Mouse (Mus musculus) forebrain, postnatal 0 days (tissue): Measurements from ENCODE around the gene Sfxn5. TPM values are rescaled to one million over a fixed set of nuclear protein-coding genes. Genes with fewer than 3 reads are reported as not detected.
A peak's percentile ranks its signal among the peaks of the same experiment; 100 is the strongest.

ENCODE experiments used
- ATAC-seq: fragments of 200-750 bp; cut with Nextera tagmentation; 2 replicates; pipeline ENCODE4 v1.8.0; 2017; ENCODE audit warnings: mild to moderate bottlenecking, moderate library complexity
- DNase-seq: peaks from one replicate; pipeline ENCODE4 v3.0.0-alpha.2; 2015
- H3K27ac ChIP-seq: fragments of 300-500 bp; sonication (generic); 2 replicates; pipeline ENCODE4 v1.5.1; 2014; ENCODE audit warnings: low read depth, mild to moderate bottlenecking, antibody characterized with exemption, low read length, moderate library complexity, mixed read lengths
- H3K27me3 ChIP-seq: fragments of 300-500 bp; sonication (generic); 2 replicates; pipeline ENCODE4 v1.6.1; 2014; ENCODE audit warnings: mild to moderate bottlenecking, low read length, mixed read lengths; ENCODE audit not compliant: insufficient read depth
- H3K36me3 ChIP-seq: fragments of 300-500 bp; sonication (generic); 2 replicates; pipeline ENCODE4 v1.6.1; 2014; ENCODE audit warnings: mild to moderate bottlenecking, moderate library complexity; ENCODE audit not compliant: insufficient read depth
- H3K4me1 ChIP-seq: fragments of 300-500 bp; sonication (generic); 2 replicates; pipeline ENCODE4 v1.6.1; 2014; ENCODE audit warnings: antibody characterized with exemption; ENCODE audit not compliant: insufficient read depth
- H3K4me2 ChIP-seq: fragments of 300-500 bp; sonication (generic); 2 replicates; pipeline ENCODE4 v1.6.1; 2014; ENCODE audit warnings: low read depth, mild to moderate bottlenecking, moderate library complexity
- H3K4me3 ChIP-seq: fragments of 300-500 bp; sonication (generic); 2 replicates; pipeline ENCODE4 v1.5.1; 2014; ENCODE audit warnings: low read depth, low read length, mixed read lengths
- H3K9ac ChIP-seq: fragments of 300-500 bp; sonication (generic); 2 replicates; pipeline ENCODE4 v1.6.1; 2014; ENCODE audit warnings: mild to moderate bottlenecking
- H3K9me3 ChIP-seq: fragments of 300-500 bp; sonication (generic); 2 replicates; pipeline ENCODE4 v1.6.1; 2016; ENCODE audit warnings: low read length
- CTCF ChIP-seq: sonication (generic); IDR thresholded peaks from 2 replicates; pipeline ENCODE4 v1.5.1; 2016; ENCODE audit warnings: antibody characterized with exemption, control low read depth, low read depth
- WGBS: fragments of 180-500 bp; shearing (Covaris S2); extraction: QIAGEN DNeasy Blood & Tissue Kit; methylation state at CpG from one replicate; pipeline ENCODE4 v1.1.7; 2014; 5-methylcytosine and 5-hydroxymethylcytosine counted together
- polyA plus RNA-seq: library from polyadenylated mRNA; unstranded; fragments of >200 nt; fragmentation: Nextera tagmentation; extraction: Ambion mirVana; gene quantifications from 2 replicates; pipeline ENCODE4 v1.2.1, GENCODE M21; 2015
- total RNA-seq: library from RNA; depleted of rRNA; stranded (reverse); fragments of >200 nt; gene quantifications from 2 replicates; pipeline ENCODE4 v1.2.3, GENCODE M21; 2014

The Sfxn5 gene
- total and polyA plus RNA-seq, 2 experiments from 2014 or later = 49.1 to 55.6 TPM

DNA sequence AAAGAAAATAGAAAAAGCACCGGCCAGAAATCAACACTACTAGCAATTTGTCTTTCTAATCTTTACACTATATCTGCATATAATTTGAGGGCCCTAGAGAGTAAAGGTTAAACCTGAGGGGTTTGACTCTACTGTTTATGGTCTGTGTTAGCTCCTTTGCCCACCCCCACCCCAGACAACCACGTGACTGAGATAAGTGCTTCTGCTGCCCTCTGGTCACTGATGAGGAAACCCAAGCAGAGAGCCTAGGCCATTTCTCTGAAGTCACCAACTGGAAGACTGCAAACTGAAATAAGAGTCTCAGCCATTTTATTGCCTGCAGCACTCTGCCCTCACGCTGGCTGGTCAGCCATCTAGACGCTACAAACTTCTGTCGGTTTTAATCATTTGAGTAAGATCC, 44.7 kb upstream of the Sfxn5 start:
- no peak overlapping the region for H3K9ac ChIP-seq
- no peak for DNase-seq
- no peaks in the 10 kb centered on the region for H3K27me3 ChIP-seq
- no peaks in the 10 kb centered on the region for H3K36me3 ChIP-seq
- 67% methylated on average over 5 of the region's 5 CpGs for WGBS
- ATAC-seq = no peak
- no peaks in the 10 kb centered on the region for H3K9me3 ChIP-seq
- H3K4me1 ChIP-seq = 0 out of 2 replicates have a peak, but pooled peaks cover 9% of the 10 kb centered on the region
- H3K4me2 ChIP-seq = no peak overlapping the region
- no peak overlapping the region for H3K27ac ChIP-seq
- TF ChIP-seq CTCF = no peak
- H3K4me3 ChIP-seq = no peak overlapping the region

DNA sequence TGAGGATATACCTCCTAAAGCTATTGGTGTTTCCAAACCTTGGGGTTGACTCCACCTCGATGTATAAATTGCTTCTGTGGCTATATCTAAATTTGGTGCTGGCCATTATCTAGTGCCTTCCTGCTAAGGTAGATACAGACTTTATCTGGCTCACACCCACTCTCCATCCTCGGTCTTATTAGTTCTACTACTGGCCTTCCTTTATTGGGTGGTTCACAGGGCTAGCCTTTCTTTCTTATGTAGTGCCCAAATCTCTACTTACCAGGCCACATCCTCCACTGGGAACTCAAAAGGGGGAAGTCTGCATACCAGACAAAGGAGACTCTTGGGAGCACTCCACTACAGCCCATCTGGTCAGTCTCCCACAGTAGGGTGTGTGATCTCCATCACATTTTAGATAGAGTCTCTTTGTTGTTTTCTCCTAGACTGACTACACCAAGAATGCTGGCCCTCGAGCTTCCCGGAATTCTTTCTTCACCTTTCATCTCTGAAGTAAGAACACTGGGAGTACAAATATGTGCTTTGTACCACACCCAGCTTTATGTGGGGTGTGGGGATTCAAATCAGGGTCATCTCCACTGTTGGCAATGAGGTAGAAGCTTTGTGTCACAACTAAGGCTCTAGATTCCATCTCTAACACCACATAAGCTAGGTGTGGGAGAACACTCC, 44.0 kb upstream of the Sfxn5 start:
- ATAC-seq = no peak
- TF ChIP-seq CTCF = no peak
- WGBS = 71% methylated on average over 4 of the region's 4 CpGs

DNA sequence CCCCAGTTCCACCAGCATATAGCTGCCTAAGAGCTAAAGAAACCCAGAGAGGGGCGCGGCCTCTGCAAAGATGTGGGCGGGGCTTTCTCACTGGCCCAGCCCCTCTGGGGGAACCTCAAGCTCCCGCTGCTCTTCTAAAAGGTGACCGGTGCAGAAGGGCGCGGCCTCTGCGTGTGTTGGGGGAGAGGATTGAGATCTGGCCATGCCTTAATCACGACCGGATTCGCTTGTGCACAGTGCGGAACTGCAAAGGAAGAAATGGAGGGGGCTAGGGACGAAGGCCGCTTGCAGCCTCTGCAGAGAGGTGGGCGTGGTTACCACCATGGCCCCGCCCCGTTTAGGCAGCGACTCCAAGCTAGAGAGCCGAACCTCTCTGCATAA, 41.5 kb upstream of the Sfxn5 start:
- no peaks in the 10 kb centered on the region for H3K9me3 ChIP-seq
- under 1% methylated on average over 19 of the region's 19 CpGs for WGBS
- no peaks in the 10 kb centered on the region for H3K27me3 ChIP-seq
- ATAC-seq (peak; percentile 96), DNase-seq (peak; percentile 96)
- H3K4me3 ChIP-seq = peak overlapping the region; percentile 88
- H3K9ac ChIP-seq = peak overlapping the region; percentile 85
- peak overlapping the region; percentile 87 for H3K4me2 ChIP-seq
- peak overlapping the region; percentile 79 for H3K27ac ChIP-seq
- no peak for TF ChIP-seq CTCF
- no peaks in the 10 kb centered on the region for H3K36me3 ChIP-seq
- peaks cover 19% of the 10 kb centered on the region for H3K4me1 ChIP-seq

More for the DNA sequence above, 44.0 kb upstream of the Sfxn5 start:
- H3K4me2 ChIP-seq = no peak overlapping the region
- no peak for DNase-seq
- no peak overlapping the region for H3K9ac ChIP-seq
- H3K27me3 ChIP-seq = no peaks in the 10 kb centered on the region
- no peak overlapping the region for H3K4me3 ChIP-seq
- H3K9me3 ChIP-seq = no peaks in the 10 kb centered on the region
- H3K36me3 ChIP-seq = no peaks in the 10 kb centered on the region
- H3K4me1 ChIP-seq = peaks cover 15% of the 10 kb centered on the region
- no peak overlapping the region for H3K27ac ChIP-seq

DNA sequence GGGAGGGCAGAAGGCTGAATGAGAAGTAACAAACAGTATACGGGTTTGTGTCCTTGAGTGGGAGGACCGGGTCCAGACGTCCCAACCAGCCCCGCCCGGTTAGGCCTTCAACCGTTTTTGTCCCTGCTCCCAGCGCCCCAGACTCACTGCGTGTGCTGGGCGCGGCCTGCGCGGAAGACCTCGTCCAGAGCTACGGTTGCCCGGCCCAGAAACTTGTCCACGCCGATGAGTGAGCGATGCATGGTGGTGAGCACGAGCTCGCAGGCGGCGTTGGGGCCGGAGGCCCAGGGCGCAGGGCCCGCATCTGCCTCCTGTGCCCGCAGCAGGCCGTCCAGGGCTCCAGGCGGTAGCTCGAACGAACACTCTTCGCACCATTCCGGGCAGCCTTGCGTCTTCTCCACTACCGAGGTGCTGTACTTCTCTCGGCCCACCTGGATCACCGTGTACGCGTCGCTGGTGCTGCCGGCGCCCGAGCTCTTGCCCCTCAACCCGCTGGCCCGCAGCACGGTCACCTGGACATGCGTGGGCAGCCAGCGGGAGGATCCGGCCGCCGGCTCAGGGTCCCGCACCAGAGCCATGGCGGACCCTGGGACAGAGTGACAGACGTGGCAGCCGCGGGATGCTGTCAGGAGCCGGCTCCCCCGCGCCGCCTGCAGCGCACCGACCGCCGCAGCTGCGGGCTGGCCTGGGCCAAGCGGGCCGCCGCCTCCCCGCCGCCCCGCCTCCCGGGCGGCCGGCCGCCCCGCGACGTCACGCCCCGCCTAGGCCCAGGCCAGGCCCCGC, 40.9 kb upstream of the Sfxn5 start, which contains the start of gene Rab11fip5:
Gene Rab11fip5 (minus strand): TSS at position 684 of the 783 bp plus-strand sequence.
- H3K9ac ChIP-seq = peak within 1 kb of the TSS; percentile 85
- H3K27ac ChIP-seq = peak within 1 kb of the TSS; percentile 79
- H3K9me3 ChIP-seq = no peaks in the 10 kb centered on the region
- ATAC-seq (peak; percentile 27), DNase-seq (peak; percentile 64)
- peaks cover 19% of the 10 kb centered on the region for H3K4me1 ChIP-seq
- H3K36me3 ChIP-seq = no peaks in the 10 kb centered on the region
- peak within 1 kb of the TSS; percentile 87 for H3K4me2 ChIP-seq
- H3K4me3 ChIP-seq = peak within 1 kb of the TSS; percentile 88
- no peaks in the 10 kb centered on the region for H3K27me3 ChIP-seq
- WGBS = 7% methylated on average over 77 of the region's 80 CpGs
- no peak for TF ChIP-seq CTCF

DNA sequence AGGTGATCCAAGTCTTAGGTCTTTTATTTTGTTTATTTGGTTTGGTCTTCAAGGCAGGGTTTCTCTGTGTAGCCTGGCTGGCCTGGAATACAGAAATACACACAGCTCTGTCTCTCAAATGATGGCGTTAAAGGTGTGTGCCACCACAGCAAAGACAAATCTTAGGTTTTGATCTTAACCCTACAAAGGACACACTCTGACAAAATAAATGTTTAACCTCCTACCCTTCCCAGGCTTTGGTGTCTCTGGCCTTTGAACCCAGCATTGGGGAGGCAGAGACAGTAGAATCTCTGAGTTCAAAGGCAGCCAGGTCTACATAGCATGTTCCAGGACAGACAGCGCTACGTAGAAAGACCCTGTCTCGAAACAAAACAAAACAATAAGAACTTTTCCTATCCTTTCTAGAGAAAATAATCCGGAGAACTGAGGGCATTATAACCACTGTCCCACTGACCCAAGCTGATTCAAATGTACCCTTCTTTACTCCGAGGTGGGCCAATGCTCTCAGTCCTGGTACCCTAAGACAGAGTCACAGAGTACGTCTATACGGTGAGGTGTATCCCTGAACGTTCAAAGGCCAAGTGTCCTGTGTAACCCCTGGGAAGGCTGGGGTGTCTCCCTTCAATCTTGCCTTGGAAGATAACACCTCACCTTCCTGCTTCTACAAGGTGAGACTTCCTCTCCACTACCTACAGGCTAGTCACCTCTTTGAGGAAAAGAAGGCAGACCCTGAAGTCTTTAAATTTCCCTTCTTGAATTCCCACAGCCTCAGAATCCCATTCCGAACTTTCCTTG, 40.0 kb upstream of the Sfxn5 start:
- no peak for DNase-seq
- no peaks in the 10 kb centered on the region for H3K36me3 ChIP-seq
- H3K4me2 ChIP-seq = peak overlapping the region; percentile 87
- H3K9ac ChIP-seq = peak overlapping the region; percentile 85
- WGBS = 81% methylated on average over 10 of the region's 10 CpGs
- no peak for TF ChIP-seq CTCF
- no peaks in the 10 kb centered on the region for H3K27me3 ChIP-seq
- H3K4me3 ChIP-seq = peak overlapping the region; percentile 88
- no peaks in the 10 kb centered on the region for H3K9me3 ChIP-seq
- ATAC-seq = no peak
- H3K27ac ChIP-seq = no peak overlapping the region
- H3K4me1 ChIP-seq = peaks cover 19% of the 10 kb centered on the region

DNA sequence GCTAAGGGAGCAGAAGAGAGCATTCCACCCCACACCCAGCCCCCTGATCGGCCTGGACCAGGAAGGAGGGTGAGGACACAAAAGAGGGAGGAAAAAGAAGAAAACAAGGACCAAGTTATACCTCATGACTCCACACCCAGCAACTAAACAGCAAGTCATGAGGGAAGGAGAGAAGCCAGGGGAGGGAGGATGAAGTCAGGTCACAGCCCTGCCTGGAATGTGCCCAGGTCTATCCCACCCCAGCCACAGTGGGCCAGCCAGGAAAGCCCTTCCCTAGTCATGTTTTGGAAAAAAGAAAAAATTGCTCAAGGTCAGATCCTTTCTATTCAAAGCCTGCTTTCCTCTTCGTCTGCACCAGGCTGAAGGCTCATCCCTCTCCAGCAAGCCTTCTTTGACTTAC, 39.3 kb upstream of the Sfxn5 start:
- Histone ChIP-seq H3K36me3 (no peaks in the 10 kb centered on the region), H3K4me3 (peak overlapping the region; percentile 88; the same call in 1 of the 2 replicates), H3K4me1 (peaks cover 19% of the 10 kb centered on the region), H3K9me3 (no peaks in the 10 kb centered on the region), H3K4me2 (peak overlapping the region; percentile 87), H3K27ac (no peak overlapping the region), H3K9ac (0 out of 2 replicates have a peak overlapping the region, but pooled peaks have one; percentile 18), H3K27me3 (no peaks in the 10 kb centered on the region)
- no peak for TF ChIP-seq CTCF
- 77% methylated on average over 2 of the region's 2 CpGs for WGBS
- ATAC-seq = no peak
- DNase-seq = no peak
